Mouse (Mus musculus) thymus, postnatal 4 days (tissue): Measurements from ENCODE around the gene Dmc1.

Source experiments
- DNase-seq: peaks from one replicate; pipeline ENCODE4 v3.0.0; 2021

Dmc1 gene

GRCm38 (mm10) chr15:79604990-79605665, at the start of gene Dmc1:
Dmc1 (minus strand) TSS chr15:79605109.
- DNase-seq = peak; percentile 84

- DNase-seq = peak; percentile 54
Observed at GRCm38 (mm10) chr15:79651481-79651880, 46.6 kb upstream of the Dmc1 start.

DNA sequence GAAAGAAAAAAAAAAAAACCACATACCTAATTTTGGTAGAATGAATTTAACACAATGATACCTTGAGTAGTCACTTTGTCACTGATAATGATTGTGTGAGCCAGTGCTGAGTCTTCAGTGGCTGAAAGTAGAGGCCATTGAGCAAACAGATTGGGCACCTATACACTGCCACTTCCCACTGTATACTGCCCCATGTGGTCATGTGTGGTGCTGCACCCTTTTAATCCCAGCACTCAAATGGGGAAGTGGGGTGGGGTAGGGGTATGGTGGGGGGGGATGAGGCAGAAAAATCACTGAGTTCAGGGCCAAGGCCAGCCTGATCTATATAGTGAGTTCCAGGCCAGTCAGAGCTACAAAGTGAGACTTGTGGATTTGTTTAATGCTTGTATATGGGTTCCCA, 45.7 kb upstream of the Dmc1 start:
- peak; percentile 78 for DNase-seq

GRCm38 (mm10) chr15:79648130-79648529, 43.2 kb upstream of the Dmc1 start:
- DNase-seq = no peak

DNA sequence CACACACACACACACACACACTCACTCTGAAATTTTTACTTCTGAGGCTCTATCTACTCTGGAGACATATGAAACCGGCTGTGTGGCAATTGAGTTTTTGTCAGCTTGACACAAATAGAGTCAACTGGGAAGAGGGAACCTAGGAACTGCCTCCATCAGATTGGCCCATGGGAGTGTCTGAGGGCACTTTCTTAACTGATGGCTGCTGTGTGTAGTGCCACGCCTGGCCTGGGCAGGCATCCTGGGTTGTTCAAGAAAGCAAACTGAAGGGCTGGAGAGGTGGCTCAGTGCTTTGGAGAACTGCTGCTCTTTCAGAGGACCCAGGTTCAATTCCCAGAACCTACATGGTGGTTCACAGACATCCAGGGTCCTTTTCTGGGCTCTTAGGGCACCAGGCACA, 40.6 kb upstream of the Dmc1 start:
- DNase-seq = no peak

DNA sequence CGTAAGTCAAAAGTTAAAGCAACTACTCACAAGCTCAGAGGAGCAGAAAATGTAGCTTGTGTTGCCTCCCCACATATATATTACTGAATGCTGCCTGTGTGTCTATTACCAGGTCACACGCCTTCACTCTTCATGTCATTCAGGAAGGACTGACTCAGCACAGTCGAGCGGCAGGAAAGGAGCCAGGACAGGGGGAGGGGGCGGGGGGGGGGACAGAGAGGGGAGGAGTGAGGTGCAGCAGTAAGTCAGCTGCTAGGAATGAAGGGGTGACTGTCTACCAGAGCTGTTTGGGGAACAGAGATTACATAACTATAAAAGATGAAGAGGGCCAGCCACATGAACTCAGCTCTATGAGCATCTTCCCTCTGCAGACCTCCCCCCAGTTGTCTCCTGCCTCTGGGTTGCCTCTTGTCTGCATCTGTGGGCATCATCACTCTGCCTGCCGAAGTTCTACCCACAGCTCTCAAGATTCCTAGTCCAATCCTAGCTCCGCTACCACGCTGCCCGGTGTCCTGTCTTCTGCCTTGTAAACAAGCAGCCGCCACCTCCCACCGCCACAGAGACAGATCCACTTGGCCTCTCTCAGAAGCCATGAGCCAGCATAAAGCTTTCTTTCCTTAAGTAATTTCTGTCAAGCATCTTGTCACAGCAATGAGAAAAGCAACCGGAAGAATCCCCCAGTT, 36.4 kb upstream of the Dmc1 start:
- DNase-seq = no peak

- no peak for DNase-seq
Observed at GRCm38 (mm10) chr15:79630471-79630870, 25.6 kb upstream of the Dmc1 start.

DNA sequence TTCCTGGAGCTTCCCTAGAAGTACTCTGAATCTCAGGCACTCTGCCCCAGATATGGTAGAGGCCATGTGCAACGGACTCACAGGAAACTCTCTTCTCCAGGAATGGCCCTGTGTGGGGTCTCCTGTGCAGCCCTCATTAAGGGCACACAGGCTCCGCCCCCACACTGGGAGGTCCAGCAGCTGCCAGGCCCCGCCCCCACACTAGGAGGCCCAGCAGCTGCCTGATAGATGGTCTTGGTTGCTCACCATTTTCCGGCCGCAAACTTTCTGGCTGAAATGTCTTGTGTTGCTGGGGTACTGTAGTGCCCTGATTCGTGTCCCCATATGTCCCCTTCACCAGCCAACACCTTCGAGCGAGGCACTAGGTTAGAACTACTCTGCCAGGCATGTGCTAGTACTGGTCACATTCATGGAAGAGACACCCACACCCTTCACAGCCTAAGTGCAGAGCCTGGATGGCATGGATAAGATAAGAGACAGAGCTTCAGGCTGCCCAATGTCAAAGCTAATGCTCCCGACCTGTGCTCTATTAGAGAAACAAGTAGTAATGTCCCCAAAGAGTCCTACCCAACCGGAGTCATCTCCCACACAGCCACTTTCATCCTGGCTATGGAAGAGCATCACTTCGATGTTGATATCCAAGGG, 15.0 kb upstream of the Dmc1 start:
- DNase-seq = no peak

- no peak for DNase-seq
Observed at GRCm38 (mm10) chr15:79618456-79618855, 13.5 kb upstream of the Dmc1 start.

DNA sequence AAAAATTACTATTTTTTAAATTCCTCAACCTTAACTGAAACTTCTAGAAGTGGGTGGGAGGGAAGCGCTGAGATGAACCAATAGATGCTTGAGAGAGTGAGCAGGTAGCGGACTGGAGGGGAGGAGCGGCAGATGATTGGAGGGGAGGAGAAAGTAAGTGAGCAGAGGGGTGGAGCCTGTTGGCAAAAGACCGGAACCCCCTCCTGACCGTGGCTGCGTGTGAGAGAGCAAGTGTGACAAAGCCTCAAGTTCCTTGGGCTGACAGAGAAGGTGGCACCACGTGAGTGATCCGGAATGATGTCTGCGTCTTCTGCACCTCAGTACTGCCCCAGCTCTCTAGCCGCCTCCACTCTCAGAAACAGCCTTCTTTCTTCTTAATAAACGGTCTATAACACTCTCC, 12.2 kb upstream of the Dmc1 start:
- no peak for DNase-seq

GRCm38 (mm10) chr15:79616729-79617128, 11.8 kb upstream of the Dmc1 start:
- DNase-seq = no peak

DNA sequence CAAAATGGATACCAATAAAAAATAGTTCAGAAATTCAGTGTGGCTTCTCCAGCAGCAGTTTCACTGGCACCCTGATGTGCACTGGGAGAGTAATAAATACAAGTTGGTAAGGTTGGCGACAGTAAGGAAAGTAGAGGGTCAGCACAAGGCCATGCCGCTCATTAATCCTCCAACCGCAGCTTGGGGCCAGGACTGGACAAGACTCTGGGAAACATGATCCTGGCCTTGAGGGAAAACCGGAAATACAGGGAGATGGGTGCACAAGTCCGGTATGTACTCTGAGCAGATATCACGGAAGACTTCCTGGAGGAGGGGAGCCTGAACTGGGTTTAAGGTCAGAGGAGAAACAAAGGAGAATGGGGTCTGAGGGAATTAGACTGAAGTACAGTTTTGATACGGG, 10.6 kb upstream of the Dmc1 start:
- DNase-seq = no peak

DNA sequence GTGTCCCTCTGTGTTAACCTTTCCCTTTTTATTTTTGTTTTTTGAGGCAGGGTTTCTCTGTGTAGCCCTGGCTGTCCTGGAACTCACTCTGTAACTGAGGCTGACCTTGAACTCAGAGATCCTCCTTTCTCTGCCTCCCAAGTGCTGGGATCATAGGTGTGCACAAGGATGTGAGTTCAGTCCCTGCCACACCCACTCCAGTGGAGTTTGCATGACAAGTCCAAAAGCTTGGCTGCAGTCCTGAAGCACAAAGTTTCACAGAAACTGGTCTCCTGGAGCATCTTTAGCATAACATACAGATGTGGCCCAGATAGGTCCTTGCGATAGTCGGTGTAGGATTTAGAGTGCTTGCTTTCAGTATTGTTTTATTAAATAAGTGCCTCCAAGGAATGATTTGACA, 4.3 kb upstream of the Dmc1 start:
- DNase-seq = no peak

GRCm38 (mm10) chr15:79608214-79608613, 3.3 kb upstream of the Dmc1 start:
- DNase-seq = no peak

- peak; percentile 64 for DNase-seq
Observed at GRCm38 (mm10) chr15:79607757-79608156, 2.8 kb upstream of the Dmc1 start.

DNA sequence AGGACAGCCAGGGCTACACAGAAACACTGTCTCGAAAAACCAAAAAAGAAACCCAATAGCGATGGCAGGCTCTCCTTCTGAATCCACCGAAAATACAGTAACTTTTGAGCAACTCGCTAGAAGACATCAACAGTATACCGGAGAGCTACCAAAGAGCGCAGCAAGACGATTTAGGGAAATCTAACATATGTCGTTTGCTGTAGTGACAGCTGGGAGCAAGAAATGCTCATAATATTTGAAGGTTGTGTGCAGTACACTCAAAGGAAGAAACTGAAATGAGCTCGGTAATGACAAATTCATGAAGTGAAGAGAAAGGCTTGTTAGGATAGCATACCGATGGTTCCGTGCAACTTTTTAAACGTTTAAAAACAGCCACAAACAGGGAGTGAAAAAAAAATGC, 1.3 kb upstream of the Dmc1 start:
- no peak for DNase-seq

GRCm38 (mm10) chr15:79600176-79600575, 4.7 kb downstream of the Dmc1 start:
- no peak for DNase-seq

- DNase-seq = no peak
Observed at GRCm38 (mm10) chr15:79598715-79599114, 6.2 kb downstream of the Dmc1 start.

GRCm38 (mm10) chr15:79581581-79581980, 23.3 kb downstream of the Dmc1 start:
- no peak for DNase-seq

GRCm38 (mm10) chr15:79577671-79578426, 27.1 kb downstream of the Dmc1 start:
- DNase-seq = peak; percentile 48

- DNase-seq = peak; percentile 14
Observed at GRCm38 (mm10) chr15:79576947-79577346, 28.0 kb downstream of the Dmc1 start.

DNA sequence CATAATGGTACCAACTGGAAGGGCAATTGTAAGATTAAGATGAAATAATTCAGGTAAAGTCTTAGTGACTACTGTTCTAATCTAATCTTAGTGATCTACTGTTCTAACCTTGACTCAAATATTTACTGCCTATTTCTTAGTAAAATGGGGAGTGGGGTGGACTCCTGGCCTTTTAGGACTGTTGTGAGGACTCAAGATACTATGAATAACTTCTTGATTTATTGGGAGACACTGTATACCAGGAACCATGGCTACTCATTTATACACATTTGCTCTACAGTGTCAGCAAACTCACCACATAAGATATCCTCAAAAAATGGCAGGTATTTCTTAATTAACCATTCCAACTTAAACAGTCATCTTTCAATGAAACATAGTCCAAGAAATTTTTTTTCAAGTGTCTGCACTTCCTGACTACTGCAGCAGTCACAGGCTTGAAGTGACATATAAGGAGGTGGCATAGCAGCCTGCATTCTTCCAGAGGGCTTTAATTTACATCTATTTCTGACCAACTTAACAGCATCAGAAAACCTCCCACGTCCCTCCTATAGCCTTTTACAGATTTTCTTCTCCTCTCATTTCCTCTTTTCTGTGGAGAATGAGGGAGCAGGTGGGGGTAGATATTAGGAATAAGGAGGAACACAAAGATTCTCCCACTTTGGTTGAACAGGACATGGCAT, 29.2 kb downstream of the Dmc1 start:
- no peak for DNase-seq

DNA sequence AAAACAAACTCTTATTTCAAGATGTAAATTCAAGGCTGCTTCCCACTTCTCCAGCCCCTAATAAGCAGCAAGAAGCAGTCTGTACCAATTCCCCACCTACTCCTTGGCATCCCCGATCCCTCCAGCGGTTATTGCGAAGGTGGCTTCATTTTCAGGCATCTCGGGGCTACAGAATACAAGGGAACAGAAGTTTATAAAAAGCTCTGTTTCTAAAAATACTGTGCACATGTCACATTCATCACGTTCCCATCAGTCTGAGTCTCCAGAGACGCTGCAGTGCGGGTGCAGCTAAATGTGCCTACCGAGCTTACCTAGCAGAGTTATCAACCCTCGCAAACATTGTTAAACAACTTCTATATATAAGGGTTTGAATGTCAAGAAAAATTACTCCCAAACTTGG, 42.5 kb downstream of the Dmc1 start:
- no peak for DNase-seq
